Mouse (Mus musculus): ENCODE results near the gene Slain1.

Gene Slain1

DNA sequence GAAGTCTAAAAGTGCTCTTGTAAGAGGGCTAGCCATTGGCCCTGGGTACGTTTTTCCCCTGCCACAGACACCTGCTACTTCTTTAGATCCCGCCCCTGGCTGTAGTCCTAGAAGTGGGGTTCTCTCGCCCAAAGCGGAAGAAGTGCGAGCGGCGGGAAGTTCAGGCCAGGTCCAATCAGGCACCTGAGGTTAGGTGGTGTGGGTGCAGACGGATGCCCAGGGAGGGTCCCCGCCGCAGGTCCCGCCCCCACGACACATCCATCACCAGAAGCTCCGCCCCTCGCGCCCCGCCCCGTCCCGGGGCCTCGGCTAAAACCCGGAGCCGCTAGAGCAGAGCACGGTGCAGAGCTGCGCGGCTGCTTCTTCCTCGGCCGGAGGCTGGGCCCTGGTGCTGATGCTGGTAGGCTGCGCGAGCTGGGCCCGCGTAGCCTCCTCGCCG, at the start of gene Slain1:
Slain1 (plus strand) TSS at position 333 of the 439 bp plus-strand sequence.
- DNase-seq (ENCODE audit: low spot score in 2 of 2): peak; percentile 77 to 81

DNA sequence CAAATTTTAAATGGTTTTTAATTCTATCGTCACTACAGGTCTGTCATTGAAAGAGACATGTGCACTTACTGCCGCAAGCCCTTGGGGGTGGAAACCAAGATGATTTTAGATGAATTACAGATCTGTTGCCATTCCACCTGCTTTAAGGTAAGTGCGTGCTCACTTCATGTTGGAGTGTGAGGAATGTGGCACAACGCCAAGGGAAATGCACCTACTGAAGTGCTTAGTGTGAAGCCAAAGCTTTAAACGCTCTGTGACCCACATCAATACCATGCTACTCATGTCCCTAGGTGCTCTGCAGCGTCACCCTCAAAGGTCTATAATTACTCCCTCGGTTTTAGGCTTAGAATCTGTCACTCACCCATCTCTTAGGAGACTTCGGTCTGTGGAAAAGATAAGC, 42.0 kb upstream of the Slain1 start:
- no peak for DNase-seq (ENCODE audit: low spot score in 2 of 2)

DNA sequence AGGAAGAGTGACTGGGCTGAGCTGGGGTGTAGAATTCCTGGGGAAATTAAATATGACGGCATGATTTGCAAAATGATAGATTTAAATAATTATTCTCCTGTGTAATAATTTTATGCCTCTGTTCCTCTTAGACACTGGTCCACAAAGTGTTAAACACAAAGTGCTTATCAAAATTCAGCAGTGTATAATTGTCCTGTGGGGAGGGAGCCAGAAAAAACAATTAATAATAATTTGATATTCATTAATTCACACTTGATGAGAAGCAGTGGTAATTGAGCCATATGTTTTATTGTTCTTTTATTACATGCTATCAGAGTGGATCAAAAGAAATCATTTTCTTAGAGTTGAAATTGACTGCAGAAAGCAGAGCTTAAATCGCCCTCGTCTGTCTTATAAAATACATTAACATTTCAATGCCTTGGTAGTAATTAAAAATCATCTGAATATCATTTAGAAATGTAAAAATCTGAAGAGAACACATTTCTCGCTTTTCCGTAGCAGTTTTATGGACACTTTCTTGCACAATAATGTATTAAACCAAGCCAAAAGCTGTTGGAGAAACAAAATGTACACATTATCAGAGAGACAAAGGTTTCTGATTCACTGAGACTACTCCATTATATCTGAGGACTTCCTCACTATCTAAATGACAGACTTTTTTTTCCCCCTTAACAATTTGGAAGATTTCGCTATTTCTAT, 36.3 kb upstream of the Slain1 start:
- DNase-seq (ENCODE audit: low spot score in 2 of 2): no peak

DNA sequence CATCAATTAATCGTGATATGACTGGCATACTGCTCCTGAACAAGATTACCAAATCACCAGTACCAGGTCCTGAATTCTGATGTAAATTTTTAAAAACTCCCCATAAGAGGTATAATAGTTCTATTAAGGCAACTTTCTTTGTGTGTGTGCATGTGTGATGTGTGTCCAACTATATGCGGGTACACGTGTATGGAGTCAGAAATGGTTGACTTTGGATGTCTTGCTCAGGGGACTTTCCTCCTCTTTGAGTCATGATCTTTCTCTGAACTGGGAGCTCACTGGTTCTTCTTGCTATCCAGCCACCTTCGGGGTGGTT, 35.8 kb upstream of the Slain1 start:
- DNase-seq (ENCODE audit: low spot score in 2 of 2): no peak

DNA sequence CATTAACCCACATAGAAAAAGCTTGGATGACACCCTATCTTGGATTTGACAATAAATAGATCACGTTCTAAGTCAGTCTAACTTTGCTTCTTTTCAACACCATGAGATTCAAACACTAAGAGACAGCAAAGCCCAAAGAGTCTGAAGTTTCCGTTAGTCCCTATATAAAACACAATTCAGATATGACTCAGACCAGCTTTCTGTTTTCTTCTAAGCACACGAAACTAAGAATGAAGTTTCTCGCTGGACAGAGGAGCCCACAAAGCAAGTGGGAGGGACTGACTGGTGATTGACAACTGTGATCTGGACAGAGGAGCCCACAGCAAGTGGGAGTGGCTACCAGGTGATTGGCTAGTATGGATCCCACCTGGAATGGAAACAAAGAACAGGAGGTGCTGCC, 30.3 kb upstream of the Slain1 start:
- DNase-seq (ENCODE audit: low spot score in 2 of 2): no peak

DNA sequence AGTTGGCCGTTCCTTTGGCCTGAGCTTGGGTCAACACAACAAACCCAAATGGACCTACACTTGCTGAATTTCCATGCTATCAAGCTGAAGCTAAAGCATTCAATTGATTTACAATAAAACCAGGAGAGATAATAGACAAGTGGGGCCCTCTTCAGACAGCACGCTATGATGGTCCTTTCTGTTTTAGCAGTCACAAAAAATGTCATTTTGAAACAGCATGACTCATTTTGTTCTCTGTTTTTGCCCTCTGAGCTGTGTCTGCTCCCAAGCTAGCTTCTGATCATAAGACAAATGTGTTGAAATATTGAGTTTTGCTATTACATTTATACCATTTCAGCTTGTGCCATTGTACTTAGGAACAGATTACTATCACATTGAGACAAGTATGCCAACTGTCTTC, 28.8 kb upstream of the Slain1 start:
- DNase-seq (ENCODE audit: low spot score in 2 of 2): no peak

DNA sequence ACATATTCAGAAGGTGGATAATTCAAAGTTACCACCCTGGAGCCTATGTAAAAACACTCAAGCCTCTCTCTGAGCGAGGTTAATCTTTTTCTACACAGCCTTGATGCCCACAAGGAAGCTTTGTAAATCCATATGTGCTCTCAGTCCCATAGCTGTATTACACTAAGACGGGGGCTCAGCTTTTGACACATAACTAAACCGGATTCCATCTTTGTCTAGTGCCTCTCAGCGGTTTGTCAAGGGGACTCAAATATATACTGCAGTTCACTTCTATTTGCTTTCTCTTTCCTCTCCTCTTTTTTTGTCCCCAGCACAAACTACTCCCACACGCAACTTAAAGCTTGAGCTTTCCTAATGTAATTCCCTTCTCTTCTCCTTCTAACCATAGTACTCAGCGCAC, 23.9 kb upstream of the Slain1 start:
- DNase-seq (ENCODE audit: low spot score in 2 of 2): no peak

DNA sequence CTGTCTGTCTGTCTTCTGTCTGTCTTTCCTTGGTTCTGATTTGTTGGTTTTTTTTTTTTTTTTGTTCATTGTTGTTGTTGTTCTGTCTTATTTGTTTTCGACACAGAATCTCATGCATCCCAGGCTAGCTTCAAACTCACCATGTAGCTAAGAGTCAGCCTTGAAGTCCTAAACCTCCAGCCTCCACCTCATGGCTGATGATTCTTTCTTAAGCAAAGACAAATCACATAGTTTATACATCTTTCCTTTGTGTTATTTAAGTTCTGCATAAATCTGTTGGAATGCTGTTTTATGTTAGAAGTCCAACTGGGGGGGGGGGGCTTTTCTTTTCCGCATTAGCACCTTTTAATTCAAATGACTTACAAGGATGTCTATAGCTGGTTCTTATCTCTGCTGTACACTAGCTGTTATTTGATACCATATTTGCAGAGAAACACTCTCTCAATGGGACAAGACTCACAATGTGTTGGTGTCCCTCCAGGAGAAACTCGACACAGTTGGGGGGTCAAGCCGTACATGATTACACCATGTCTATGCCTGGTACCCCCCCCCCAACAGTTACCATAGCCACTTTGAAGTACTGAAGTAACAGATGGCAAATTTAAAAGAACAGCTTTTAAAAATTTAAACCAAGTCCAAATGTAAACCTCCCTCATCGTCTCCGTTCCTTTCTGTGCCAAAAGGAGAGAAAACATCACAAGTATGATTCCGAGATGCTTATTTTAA, 20.2 kb upstream of the Slain1 start:
- no peak for DNase-seq (ENCODE audit: low spot score in 2 of 2)

DNA sequence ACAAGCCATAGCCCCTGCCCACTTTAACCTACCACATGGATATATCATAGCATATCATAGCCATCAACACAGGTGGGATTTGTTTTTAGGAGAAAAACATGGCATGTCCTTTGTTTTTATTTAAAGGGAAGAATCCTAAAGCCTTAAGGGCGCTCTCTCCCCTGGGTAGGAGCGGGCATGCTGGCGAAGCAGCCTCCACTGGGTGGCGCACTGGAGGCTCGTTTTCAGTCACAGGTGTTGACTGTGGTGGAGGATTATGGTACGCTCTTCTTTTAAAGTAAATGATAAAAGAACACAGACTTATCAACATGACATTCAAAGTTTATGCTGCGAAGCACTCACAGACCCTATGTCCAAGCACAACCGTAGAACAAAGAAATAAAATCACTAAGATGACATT, 19.5 kb upstream of the Slain1 start:
- DNase-seq (ENCODE audit: low spot score in 2 of 2): peak in 1 of 2 experiments; percentile 27

DNA sequence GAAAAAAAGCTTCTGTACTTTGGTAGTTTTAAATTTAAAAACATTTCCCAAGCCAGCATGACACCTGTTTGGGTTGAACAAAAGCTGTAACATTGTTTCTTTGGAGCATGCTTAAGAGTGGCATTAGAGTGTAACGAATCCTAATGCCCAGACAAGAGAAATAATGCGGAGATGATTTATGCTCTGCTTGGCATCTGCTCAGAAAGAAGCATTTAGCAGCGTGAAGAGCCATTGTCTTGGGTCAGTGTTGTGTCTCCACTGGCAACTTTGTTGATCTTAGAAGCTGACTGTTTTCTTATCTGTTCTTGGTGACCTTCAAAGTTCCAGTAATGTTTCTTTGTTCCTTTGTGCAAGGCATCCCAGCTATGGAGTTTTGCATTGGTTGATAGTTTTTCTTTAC, 6.1 kb upstream of the Slain1 start:
- DNase-seq (ENCODE audit: low spot score in 2 of 2): no peak

DNA sequence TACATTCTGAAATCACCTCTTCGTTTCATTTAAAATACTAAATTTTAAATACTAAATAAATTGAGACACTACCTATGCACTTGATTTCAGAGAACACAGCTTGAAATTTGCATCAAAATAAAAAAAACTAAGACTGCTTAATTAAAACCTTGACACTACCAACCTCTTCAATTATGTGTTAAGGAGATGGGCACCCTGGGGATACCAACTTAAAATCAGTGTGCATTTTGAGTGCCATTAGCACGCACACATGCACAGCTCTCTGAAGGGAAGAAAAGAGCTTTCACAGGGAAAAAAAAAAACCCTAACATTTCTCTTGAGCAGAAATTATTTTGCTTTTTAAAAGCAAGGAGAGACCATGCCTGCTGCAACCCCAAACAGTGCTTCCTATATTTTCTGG, 2.0 kb upstream of the Slain1 start:
- DNase-seq (ENCODE audit: low spot score in 2 of 2): no peak

DNA sequence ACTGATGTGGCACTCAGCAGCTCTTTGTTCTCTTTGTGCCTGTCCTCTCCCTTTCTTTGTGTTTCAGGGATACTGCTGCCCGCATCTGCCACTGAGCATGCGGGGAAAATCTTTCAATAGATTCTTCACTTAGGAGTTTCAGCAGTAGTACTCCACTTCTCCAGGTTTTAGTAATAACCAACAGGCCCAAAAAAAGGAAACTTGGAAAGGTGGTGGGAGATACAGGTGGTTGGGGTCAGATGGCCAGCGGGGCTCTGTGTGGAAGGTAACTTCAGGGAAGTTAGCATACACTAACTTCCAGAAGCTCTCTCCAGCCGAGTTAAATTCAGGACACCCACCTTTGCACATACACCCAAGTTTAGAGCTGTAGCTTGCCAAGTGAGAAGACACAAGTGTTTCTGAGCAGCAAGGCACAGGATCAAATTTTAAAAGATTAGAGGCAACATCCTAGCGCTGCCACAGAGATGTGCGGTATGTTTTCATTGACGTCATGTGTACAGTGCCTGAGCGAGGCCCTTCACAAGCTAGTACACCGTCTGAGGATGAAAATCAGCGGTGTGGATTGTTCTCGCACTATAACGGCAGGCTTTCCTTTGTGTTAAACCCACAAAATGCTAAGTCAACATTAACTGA, 1.3 kb upstream of the Slain1 start:
- DNase-seq (ENCODE audit: low spot score in 2 of 2): no peak

DNA sequence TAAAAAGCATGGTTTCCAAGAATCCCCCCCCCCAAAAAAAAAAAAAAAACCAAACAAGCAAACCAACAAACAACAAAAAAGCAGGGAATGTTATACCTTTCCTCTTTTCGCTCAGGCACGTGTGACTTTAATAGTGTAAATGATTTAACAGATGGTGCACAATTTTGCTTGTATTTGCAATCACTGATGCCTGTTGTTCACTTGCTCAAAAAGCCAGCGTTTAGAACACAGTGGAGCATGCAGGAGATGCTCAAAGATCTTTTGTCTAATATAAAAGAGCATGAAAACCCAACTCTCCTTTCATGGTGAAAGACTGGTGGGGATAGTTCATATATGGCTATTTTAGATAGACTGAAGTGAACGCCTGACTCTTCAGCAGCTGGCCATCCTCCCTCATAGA, 726 bp upstream of the Slain1 start:
- no peak for DNase-seq (ENCODE audit: low spot score in 2 of 2)

DNA sequence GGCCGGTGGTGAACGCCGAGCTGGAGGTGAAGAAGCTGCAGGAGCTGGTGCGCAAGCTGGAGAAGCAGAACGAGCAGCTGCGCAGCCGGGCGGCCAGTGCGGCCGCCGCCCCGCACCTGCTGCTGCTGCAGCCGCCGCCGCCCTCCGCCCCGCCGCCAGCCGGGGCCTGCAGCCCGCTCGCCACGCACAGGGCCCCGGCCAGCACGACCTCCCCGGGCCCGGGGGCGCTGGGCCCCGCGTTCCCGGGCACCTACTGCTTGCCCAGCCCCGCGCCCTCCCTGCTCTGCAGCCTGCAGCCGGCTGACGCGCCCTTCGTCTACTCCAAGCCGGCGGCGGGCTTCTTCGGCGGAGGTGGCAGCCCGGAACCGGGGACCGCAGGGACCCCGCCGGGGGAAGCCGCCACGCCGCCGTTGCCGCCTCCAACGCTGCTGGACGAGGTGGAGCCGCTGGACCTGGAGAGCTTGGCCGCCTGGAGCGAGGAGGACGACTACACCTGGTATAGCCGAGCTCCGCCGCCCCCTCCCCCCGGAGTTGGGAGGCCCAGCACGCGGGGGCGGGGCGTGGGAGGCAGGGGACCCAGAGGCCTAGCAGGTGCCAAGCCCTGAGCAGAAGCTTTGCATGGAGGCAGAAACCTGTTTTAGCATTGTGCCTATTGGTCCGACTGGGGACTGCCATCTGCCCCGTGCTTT, 529 bp downstream of the Slain1 start:
- DNase-seq (ENCODE audit: low spot score in 2 of 2): peak; percentile 51 to 58

DNA sequence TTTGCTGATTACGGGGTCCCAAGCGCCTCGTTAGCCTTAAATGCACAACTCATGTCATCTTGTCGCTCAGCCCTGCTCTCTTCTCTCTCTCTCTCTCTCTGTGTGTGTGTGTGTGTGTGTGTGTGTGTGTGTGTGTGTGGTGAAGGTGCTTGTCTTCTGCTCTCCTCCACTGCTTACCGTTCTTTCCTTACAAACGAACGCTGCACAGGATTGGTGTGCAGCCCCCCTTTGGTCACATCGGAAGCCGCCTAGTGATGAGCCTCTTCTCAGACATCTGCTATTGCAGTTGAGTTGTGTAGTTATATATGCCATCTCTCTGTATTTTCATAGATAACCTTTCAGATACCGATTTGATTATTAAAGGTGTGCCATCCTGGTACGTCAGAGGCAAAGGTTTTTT, 1.1 kb downstream of the Slain1 start:
- DNase-seq (ENCODE audit: low spot score in 2 of 2): no peak

DNA sequence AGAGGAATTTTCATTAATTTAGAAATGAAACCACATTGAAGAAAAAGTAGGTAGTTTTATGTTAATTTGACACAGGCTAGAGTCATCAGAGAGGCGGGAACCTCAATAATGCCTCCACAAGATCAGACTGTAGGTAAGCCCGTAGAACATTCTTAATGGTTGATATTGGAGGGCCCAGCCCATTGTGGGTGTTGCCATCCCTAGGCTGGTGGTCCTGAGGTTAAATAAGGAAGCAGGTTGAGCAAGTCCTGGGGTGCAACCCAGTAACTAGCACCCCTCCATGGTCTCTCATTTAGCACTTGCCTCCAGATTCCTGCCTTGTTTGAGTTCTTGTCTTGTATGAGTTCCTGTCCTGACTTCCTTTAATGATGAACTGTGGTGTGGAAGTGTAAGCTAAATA, 1.5 kb downstream of the Slain1 start:
- DNase-seq (ENCODE audit: low spot score in 2 of 2): no peak

DNA sequence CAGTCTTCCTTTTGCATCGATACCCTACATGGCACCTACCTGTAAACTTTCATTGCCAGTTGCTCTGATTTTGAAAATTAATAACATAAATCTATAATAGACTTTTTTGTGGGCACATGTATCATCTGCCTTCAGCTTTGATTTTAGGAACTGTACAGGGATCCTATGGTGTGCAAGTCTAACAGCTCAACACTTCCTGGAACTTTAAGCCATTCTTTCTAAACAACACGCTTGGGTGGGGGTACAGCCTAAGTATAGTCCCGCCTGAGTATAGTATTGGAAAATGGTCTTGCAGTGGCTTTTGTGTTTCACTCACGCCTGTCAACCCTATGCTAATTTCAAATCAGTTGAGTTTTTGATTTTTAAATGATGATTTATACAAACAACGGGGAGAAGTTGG, 2.5 kb downstream of the Slain1 start:
- DNase-seq (ENCODE audit: low spot score in 2 of 2): no peak

DNA sequence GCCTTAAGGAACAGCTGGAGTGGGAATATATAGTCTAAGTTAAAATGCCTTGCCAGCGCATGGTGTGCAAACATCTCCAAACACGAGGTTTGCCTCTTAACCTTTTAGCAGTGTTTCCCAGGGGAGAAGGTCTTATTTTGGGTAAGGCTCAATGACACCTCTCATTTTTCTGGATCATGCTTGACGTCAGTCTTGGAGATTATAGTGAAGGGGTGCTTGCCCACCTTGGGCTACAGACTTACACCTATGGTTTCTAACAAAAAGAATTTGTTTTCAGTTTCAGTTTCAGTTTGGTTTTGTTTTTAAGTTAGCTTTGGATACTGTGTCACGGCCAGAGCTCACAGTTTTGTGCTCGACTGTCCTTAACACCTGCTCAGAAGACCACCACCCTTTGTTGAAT, 3.8 kb downstream of the Slain1 start:
- no peak for DNase-seq (ENCODE audit: low spot score in 2 of 2)

DNA sequence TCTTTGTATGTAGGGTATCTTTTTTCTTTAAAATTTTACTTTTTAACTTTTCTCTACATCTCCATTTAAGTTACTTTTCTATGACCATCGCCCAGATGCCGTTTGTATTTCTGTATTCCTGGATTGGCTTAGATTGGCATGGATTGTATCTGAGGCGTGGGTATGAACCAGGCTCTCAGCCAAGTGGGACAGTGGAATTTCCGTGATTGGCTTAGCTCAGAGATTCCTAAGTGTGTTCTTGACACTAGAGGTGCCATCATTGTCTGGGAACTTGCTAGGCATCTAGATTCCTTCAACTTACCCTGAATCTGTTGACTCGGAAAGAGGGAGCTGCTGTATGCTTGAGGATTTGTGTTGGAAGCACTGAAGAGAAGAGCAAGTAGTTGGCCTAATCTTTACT, 5.4 kb downstream of the Slain1 start:
- no peak for DNase-seq (ENCODE audit: low spot score in 2 of 2)

DNA sequence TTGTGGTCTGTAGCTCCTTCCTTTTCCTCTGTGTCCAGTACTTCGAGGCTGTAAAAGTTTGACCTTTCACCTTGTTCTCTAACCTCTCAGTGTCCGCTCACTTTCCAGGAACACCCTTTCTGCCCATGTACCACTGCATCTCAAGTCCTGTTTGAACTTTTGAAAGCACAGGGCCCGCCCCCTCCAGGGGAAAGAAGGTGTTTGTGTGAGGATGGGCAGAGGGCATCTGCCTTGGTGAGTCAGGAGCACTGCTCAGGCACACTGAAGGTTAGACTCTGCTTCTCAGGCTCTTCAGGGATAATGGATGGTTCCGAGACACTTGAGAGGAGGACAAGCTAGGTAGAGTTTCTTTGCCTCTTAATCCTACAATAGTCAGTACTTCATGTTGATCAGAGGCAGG, 7.8 kb downstream of the Slain1 start:
- no peak for DNase-seq (ENCODE audit: low spot score in 2 of 2)

DNA sequence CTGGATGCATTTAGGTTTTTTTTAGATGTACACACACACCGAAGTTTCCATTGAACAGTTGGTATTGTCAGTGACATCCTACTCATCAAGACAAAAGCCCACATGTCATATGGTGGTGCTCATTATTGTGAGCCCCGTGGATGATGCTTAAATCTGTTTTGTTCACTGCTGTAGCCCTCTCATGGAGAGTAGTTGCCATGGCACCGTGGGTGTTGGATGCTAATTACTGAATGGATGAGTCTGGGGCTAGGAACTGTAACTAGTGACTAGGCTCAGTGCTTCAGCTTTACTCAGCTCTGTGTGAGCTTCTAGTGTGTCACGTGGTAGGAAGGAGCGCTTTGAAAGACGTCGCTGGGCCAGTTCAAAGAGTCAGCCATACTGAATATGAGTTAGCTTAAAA, 13.0 kb downstream of the Slain1 start:
- no peak for DNase-seq (ENCODE audit: low spot score in 2 of 2)

DNA sequence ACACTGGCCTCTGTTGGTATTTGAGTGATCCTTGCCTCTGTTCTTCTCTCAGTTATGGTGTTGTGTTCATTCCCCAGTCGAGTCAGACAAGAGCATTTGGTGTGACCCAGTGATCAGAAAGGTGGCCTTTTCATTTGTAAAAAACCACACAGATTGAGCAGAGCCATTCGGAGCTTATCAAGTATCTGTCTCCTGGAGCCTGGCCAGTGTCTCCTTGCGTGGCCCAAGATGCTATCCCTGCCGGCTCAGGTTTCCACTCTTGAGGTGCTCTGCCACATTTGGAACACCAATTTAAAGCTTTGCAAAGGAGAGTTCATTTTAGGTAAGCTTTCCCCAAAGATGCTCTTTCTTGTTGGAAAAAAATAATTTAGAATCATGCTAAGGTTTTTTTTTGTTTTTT, 14.4 kb downstream of the Slain1 start:
- DNase-seq (ENCODE audit: low spot score in 2 of 2): no peak
